Mouse (Mus musculus) lung, postnatal 0 days (tissue): ENCODE measurements around the gene Trp73.

ENCODE experiments used
- CTCF ChIP-seq: IDR thresholded peaks from 2 replicates; pipeline ENCODE4 v1.5.1; 2016; ENCODE audit warnings: antibody characterized with exemption, mild to moderate bottlenecking
- EP300 ChIP-seq: IDR thresholded peaks from 2 replicates; pipeline ENCODE4 v1.6.1; 2016; ENCODE audit warnings: antibody characterized with exemption, mild to moderate bottlenecking, control low read depth

- TF ChIP-seq CTCF (no peak), EP300 (no peak)
Measured at GRCm38 (mm10) chr4:154055482-154055881, 84.5 kb downstream of the Trp73 start.
